Mouse (Mus musculus) embryonic fibroblast, embryonic 13.5 days (primary cell): ENCODE measurements around the gene Dpm3.

Experiments
- CTCF ChIP-seq: IDR thresholded peaks from 2 replicates; pipeline ENCODE4 v1.5.1; 2011; ENCODE audit warnings: mild to moderate bottlenecking, control low read depth, low read length, moderate library complexity, borderline replicate concordance; ENCODE audit not compliant: insufficient read depth
- POLR2A ChIP-seq: IDR thresholded peaks from 2 replicates; pipeline ENCODE4 v1.6.1; 2011; ENCODE audit warnings: low read depth, mild to moderate bottlenecking, control low read depth, low read length, moderate library complexity

DNA sequence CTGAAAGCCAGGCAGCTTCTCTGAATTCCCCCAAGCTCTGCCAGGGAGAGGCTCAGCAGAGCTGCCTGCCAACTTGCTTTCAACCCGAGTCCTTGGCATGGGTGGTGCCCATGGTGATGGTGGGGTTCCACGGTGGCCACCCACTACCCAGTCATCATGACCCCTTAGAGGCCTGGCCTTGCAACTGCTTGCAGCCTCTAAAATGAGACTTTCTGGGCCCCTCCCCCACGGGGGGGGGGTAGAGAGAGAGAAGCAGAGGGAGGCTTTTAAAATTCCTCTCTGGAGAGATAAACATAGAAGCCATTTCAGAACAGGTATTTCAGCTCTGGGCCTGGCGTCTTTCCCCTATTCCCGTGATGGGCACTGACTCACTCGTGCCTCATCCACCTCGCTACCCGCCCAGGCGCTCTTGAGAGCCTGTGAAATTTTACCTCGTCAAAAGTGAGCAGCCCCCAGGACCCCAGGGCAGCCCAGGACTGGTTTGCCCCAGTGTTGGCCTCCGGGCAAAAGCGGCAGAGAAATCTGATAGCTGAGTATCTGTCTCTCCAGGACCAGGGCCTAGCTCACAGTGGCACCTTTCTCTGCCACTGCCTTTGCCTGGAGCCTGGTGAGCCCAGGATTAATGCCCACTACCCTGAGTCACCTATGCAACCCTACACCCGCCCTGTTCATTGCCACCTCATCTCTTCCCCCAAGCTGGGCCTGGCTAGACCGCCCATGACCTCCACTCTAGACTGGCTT lies 18.3 kb downstream of the Dpm3 start:
- no peak for TF ChIP-seq POLR2A
- TF ChIP-seq CTCF: no peak
